Mouse (Mus musculus): ENCODE data around the gene Ercc6.

Gene Ercc6

GRCm38 (mm10) chr14:32572519-32572918 is 59.2 kb downstream of the Ercc6 start:
- no peak for DNase-seq (ENCODE audit: low spot score in 2 of 2)

GRCm38 (mm10) chr14:32578420-32578819 is 65.1 kb downstream of the Ercc6 start:
- no peak for DNase-seq (ENCODE audit: low spot score in 2 of 2)

GRCm38 (mm10) chr14:32583696-32584095 is 70.4 kb downstream of the Ercc6 start:
- DNase-seq (ENCODE audit: low spot score in 2 of 2), result no peak

- DNase-seq (ENCODE audit: low spot score in 2 of 2), result peak; percentile 37 to 51
These were observed 73.9 kb downstream of the Ercc6 start for GRCm38 (mm10) chr14:32587013-32587784.

GRCm38 (mm10) chr14:32590377-32590776 is 77.1 kb downstream of the Ercc6 start:
- DNase-seq (ENCODE audit: low spot score in 2 of 2), result no peak

GRCm38 (mm10) chr14:32597232-32598231 is 84.2 kb downstream of the Ercc6 start:
- DNase-seq (ENCODE audit: low spot score in 2 of 2), result peak in 1 of 2 experiments; percentile 23

GRCm38 (mm10) chr14:32598437-32599219 is 85.3 kb downstream of the Ercc6 start:
- no peak for DNase-seq (ENCODE audit: low spot score in 2 of 2)

GRCm38 (mm10) chr14:32599290-32600041 is 86.1 kb downstream of the Ercc6 start, which contains the start of gene Prrxl1:
Prrxl1 (plus strand) TSS chr14:32599407.
- no peak for DNase-seq (ENCODE audit: low spot score in 2 of 2)

GRCm38 (mm10) chr14:32600110-32600509 is 86.8 kb downstream of the Ercc6 start:
- DNase-seq (ENCODE audit: low spot score in 2 of 2), result no peak

- no peak for DNase-seq (ENCODE audit: low spot score in 2 of 2)
These were observed 92.2 kb downstream of the Ercc6 start for GRCm38 (mm10) chr14:32605508-32605907.

GRCm38 (mm10) chr14:32606316-32606715 is 93.0 kb downstream of the Ercc6 start:
- no peak for DNase-seq (ENCODE audit: low spot score in 2 of 2)

- DNase-seq (ENCODE audit: low spot score in 2 of 2), result no peak
These were observed 96.1 kb downstream of the Ercc6 start for GRCm38 (mm10) chr14:32609392-32609791.

- no peak for DNase-seq (ENCODE audit: low spot score in 2 of 2)
These were observed 103.9 kb downstream of the Ercc6 start for GRCm38 (mm10) chr14:32617253-32617652.

- DNase-seq (ENCODE audit: low spot score in 2 of 2), result no peak
These were observed 110.9 kb downstream of the Ercc6 start for GRCm38 (mm10) chr14:32624245-32624644.

- no peak for DNase-seq (ENCODE audit: low spot score in 2 of 2)
These were observed 111.5 kb downstream of the Ercc6 start for GRCm38 (mm10) chr14:32624811-32625210.

GRCm38 (mm10) chr14:32627271-32627670 is 114.0 kb downstream of the Ercc6 start:
- no peak for DNase-seq (ENCODE audit: low spot score in 2 of 2)

- DNase-seq (ENCODE audit: low spot score in 2 of 2), result no peak
These were observed 115.3 kb downstream of the Ercc6 start for GRCm38 (mm10) chr14:32628584-32628983.
